Mouse (Mus musculus) G1E (cell line): ENCODE measurements around the gene Hhip.

ENCODE experiments used
- CTCF ChIP-seq: IDR thresholded peaks from 2 replicates; pipeline ENCODE4 v1.5.1; 2012; ENCODE audit warnings: low read depth, low read length, inconsistent platforms, mixed read lengths
- GATA1 ChIP-seq: IDR thresholded peaks from 2 replicates; pipeline ENCODE4 v1.6.1; 2012; ENCODE audit warnings: borderline replicate concordance, low read length, inconsistent platforms, mixed read lengths
- POLR2AphosphoS5 ChIP-seq: IDR thresholded peaks from 2 replicates; pipeline ENCODE4 v1.6.1; 2012; ENCODE audit warnings: low read depth, low read length, inconsistent platforms; ENCODE audit not compliant: insufficient replicate concordance
- TAL1 ChIP-seq: conservative IDR thresholded peaks from 2 replicates; pipeline ENCODE4 v1.6.1; 2012; ENCODE audit warnings: low read depth, low read length, inconsistent platforms, mixed read lengths

DNA sequence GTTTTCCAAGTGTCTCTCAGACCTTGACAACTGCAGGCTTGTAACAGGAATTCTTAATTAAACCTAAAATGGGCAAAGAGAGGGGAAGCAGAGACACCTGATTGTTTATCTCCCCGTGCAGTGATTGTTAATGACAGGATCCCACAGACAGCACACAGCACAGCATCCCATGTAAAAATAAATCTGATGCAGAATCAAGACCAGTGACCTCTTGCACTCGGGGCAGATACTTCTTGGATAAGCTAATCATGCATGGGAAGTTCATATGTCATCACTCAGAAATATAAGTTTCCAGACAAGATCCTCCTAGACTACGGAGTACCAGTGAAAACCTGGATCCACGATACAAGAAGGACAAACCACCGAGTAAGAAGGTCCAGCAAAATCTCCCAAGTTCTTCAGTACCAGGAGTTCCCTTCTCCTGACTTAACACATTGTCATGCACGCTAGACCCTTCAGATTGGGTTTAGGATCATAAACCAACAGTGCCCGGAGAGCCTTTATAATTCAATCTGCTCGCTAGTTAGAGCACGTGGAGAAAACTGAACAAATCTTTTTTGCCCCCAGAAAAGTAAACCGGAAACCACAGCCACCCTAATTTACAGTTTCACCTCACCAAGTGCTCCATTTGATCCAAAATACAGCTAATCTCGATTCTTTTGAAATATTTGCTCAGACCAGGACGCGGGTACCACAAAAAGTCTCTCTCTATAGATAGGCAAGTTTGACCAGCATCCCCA, 1.3 kb downstream of the Hhip start:
- TF ChIP-seq CTCF (no peak), GATA1 (no peak), POLR2AphosphoS5 (no peak), TAL1 (no peak)
